Mouse (Mus musculus) thymus, adult 2 months (tissue): Measurements from ENCODE around the gene Palld. TPM values are rescaled to one million over a fixed set of nuclear protein-coding genes. Genes with fewer than 3 reads are reported as not detected.
A peak's percentile ranks its signal among the peaks of the same experiment; 100 is the strongest.

Experiments used
- DNase-seq: peaks from one replicate; pipeline ENCODE4 v3.0.0; 2021
- H3K27ac ChIP-seq: fragments of 200-500 bp; 2 replicates; pipeline ENCODE4 v1.5.1; 2012; ENCODE audit warnings: low read length, control low read depth; ENCODE audit not compliant: control insufficient read depth, insufficient read depth
- H3K27me3 ChIP-seq: fragments of 200-500 bp; 2 replicates; pipeline ENCODE4 v1.6.1; 2012; ENCODE audit warnings: mild to moderate bottlenecking, low read length, moderate library complexity, mixed read lengths; ENCODE audit not compliant: control insufficient read depth, insufficient read depth
- H3K36me3 ChIP-seq: fragments of 200-500 bp; 2 replicates; pipeline ENCODE4 v1.6.1; 2012; ENCODE audit warnings: mild to moderate bottlenecking, low read length, moderate library complexity; ENCODE audit not compliant: control insufficient read depth, insufficient read depth
- H3K4me1 ChIP-seq: fragments of 200-500 bp; replicated peaks from 2 replicates; pipeline ENCODE4 v1.6.1; 2012; ENCODE audit warnings: low read length; ENCODE audit not compliant: control insufficient read depth, insufficient read depth
- H3K4me3 ChIP-seq: fragments of 200-500 bp; 2 replicates; pipeline ENCODE4 v1.5.1; 2012; ENCODE audit warnings: mild to moderate bottlenecking, low read length, control low read depth, moderate library complexity; ENCODE audit not compliant: control insufficient read depth, insufficient read depth
- CTCF ChIP-seq: fragments of 200-500 bp; IDR thresholded peaks from 2 replicates; pipeline ENCODE4 v1.5.1; 2012; ENCODE audit warnings: mild to moderate bottlenecking, control low read depth, low read length, moderate library complexity, borderline replicate concordance; ENCODE audit not compliant: control insufficient read depth, poor library complexity, insufficient read depth; ENCODE audit errors: extremely low read depth
- POLR2A ChIP-seq: fragments of 200-500 bp; IDR thresholded peaks from 2 replicates; pipeline ENCODE4 v1.6.1; 2012; ENCODE audit warnings: mild to moderate bottlenecking, low read length, control low read depth, moderate library complexity; ENCODE audit not compliant: control insufficient read depth, poor library complexity, insufficient read depth; ENCODE audit errors: extremely low read depth
- WGBS: fragments of 180-500 bp; shearing (Covaris S2); methylation state at CpG from one replicate; pipeline ENCODE4 v1.1.7; 2018; 5-methylcytosine and 5-hydroxymethylcytosine counted together
- polyA plus RNA-seq: library from polyadenylated mRNA; depleted of rRNA; stranded (reverse); fragments of >200 nt; gene quantifications from 2 replicates; pipeline ENCODE4 v1.2.3, GENCODE M21; 2012; rRNA removed

Gene Palld
- 10.6 and 12.1 TPM in 2 replicates for polyA plus RNA-seq

DNA sequence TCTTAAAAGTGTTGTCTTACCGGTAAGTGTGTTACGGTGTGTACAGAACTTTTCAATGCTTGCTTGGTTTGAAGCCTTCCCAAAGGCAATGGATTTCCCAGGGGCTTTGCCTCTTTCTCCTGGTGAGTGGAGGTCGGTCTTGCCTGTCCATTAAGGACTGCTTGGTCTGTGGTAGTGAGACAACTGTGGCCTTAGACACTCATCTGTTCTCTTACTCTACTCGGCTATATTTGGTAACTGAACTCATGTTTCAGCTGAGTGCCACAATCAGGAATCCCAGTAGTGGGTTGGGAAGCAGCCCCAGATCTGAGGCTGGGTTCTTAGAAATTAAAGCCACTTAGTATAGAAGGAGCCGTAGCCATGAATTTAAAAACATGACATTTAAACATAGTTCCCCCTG, at the start of gene Palld:
Palld (minus strand) TSS at position 170 of the 400 bp plus-strand sequence.
- Histone ChIP-seq H3K27ac (no peak within 1 kb of the TSS), H3K4me3 (no peak within 1 kb of the TSS)

GRCm38 (mm10) chr8:61937576-61937975, 35.1 kb upstream of the Palld start:
- Histone ChIP-seq H3K27me3 (no peaks in the 10 kb centered on the region), H3K4me1 (no peaks in the 10 kb centered on the region), H3K36me3 (no peaks in the 10 kb centered on the region), H3K27ac (no peak overlapping the region), H3K4me3 (no peak overlapping the region)
- WGBS: 97% methylated on average over 2 of the region's 2 CpGs
- TF ChIP-seq CTCF (no peak), POLR2A (no peak)
- no peak for DNase-seq

More for the DNA sequence above, at the start of gene Palld:
- TF ChIP-seq POLR2A: no peak
- TF ChIP-seq CTCF: no peak
- no peaks in the 10 kb centered on the region for H3K27me3 ChIP-seq
- 85% methylated on average over 5 of the region's 5 CpGs for WGBS
- H3K36me3 ChIP-seq: no peaks in the 10 kb centered on the region
- no peaks in the 10 kb centered on the region for H3K4me1 ChIP-seq
- no peak for DNase-seq

DNA sequence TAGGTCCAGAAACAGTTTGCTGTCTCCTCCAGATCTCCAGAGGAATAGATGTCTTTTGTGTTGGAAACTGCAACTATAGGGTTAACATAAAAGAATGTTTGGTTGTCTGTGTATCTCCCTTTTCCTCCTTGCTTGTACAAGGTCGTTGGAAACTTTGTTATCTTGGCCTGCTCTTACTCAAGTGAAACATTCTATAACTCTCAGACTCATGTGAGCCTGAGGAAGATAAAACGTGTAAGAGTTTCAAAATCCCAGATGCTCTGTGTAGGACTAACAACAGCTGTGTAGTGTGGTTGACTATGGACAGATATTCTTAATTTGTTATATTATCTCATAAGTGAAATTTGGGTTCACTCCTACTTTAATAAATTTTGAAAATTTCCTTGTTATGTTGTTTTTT, 30.8 kb upstream of the Palld start:
- Histone ChIP-seq H3K27ac (no peak overlapping the region), H3K27me3 (no peaks in the 10 kb centered on the region), H3K4me3 (no peak overlapping the region), H3K36me3 (no peaks in the 10 kb centered on the region), H3K4me1 (no peaks in the 10 kb centered on the region; the same call in 1 of the 2 replicates)
- 44% methylated on average over 2 of the region's 2 CpGs for WGBS
- TF ChIP-seq CTCF (no peak), POLR2A (no peak)
- no peak for DNase-seq

- Histone ChIP-seq H3K36me3 (no peaks in the 10 kb centered on the region), H3K27ac (peak within 1 kb of the TSS; percentile 14; the same call in 1 of the 2 replicates), H3K4me3 (peak within 1 kb of the TSS; percentile 72), H3K27me3 (no peaks in the 10 kb centered on the region), H3K4me1 (no peaks in the 10 kb centered on the region; the same call in 1 of the 2 replicates)
- WGBS: 3% methylated on average over 22 of the region's 22 CpGs
- peak; percentile 35 for DNase-seq
- TF ChIP-seq CTCF: no peak
These were observed 25.4 kb upstream of the Palld start, which contains the start of gene Ddx60 for GRCm38 (mm10) chr8:61927777-61928494. Gene Ddx60 (plus strand): TSS chr8:61928087.

DNA sequence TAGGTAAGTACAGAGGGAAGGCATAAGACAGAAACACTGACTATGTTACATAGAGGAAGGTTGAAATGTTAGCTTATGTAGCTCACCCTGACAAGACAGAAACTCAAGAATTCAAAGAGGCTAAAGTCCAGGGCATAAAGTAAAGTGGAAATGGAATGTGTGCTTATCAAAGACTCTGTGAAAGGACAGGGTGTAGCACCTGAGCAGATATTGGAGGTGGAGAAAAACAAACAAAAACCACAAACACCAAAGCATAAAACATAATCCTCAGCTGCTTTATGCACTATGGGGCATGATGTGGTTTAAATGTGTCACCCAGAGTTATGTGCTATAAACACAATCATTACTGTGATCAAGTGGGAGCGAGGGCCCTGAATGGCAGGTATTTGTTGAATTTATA, 22.0 kb upstream of the Palld start:
- Histone ChIP-seq H3K4me1 (no peaks in the 10 kb centered on the region; the same call in 1 of the 2 replicates), H3K4me3 (no peak overlapping the region), H3K36me3 (no peaks in the 10 kb centered on the region), H3K27me3 (no peaks in the 10 kb centered on the region), H3K27ac (no peak overlapping the region)
- 93% methylated on average over 1 of the region's 1 CpGs for WGBS
- DNase-seq: no peak
- no peak for TF ChIP-seq CTCF
- no peak for TF ChIP-seq POLR2A

GRCm38 (mm10) chr8:61921454-61922054, 19.1 kb upstream of the Palld start:
- TF ChIP-seq CTCF: no peak
- TF ChIP-seq POLR2A: no peak
- no peaks in the 10 kb centered on the region for H3K36me3 ChIP-seq
- H3K27me3 ChIP-seq: no peaks in the 10 kb centered on the region
- 97% methylated on average over 10 of the region's 10 CpGs for WGBS
- H3K27ac ChIP-seq: no peak overlapping the region
- no peak overlapping the region for H3K4me3 ChIP-seq
- no peak for DNase-seq
- no peaks in the 10 kb centered on the region for H3K4me1 ChIP-seq
